Mouse (Mus musculus): ENCODE measurements around the gene Ror1.

The Ror1 gene

GRCm38 (mm10) chr4:100335168-100335567, 239.6 kb downstream of the Ror1 start:
- no peak for DNase-seq

DNA sequence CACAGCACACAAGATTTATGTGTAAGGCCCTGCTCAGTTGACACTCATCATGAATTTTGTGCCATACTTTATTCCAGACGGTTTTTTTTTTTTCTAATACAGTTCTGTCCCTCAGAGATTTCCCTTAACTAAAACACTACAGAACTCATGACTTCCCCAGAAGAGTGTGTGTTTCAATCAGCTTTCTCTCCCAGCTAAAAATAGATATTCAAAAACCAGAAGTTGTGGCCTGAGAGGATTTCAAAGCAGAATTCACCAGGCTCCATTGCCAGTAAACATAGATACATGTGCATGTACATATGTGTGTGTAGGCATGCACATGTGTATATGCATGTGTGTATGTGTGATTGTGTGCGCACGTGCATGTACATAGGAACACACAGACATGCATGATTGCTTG, 252.2 kb downstream of the Ror1 start:
- DNase-seq: no peak

- no peak for DNase-seq
Measured at GRCm38 (mm10) chr4:100350106-100350795, 254.7 kb downstream of the Ror1 start.

GRCm38 (mm10) chr4:100351797-100352290, 256.3 kb downstream of the Ror1 start:
- DNase-seq: no peak

- no peak for DNase-seq
Measured at GRCm38 (mm10) chr4:100355566-100355965, 260.0 kb downstream of the Ror1 start.

DNA sequence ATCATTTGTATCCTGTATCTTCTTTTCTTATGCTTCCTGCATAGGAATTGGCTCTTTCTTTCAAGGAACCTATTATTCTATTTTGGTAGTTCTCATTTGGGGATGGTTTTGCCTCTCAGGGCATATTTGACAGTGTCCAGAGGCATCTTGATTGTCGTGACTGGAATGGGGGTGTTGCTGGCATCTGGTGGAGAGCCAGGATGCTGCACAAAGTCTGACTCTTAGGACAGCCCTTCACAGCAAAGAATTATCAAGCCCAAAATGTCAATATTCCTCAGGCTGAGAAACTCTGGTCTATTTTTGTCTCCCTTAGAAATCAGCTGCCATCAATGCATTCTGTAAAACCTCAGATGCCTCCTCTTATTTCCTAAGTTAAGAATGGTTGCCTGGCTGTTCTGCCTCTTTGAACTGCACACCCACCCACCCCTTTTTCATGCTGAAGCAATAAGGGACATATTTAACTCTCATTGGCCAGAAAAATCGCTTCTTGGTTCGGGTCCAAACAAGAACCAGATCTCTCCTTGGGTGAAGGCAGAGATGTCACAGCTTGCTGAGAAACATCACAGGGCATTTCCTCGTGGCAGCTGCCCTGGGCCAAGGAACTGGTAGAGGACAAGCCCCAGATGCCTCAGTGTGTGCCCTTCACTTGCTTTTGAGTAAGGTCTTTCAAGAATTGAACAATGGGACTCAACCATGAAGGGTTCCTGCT, 262.4 kb downstream of the Ror1 start:
- no peak for DNase-seq

DNA sequence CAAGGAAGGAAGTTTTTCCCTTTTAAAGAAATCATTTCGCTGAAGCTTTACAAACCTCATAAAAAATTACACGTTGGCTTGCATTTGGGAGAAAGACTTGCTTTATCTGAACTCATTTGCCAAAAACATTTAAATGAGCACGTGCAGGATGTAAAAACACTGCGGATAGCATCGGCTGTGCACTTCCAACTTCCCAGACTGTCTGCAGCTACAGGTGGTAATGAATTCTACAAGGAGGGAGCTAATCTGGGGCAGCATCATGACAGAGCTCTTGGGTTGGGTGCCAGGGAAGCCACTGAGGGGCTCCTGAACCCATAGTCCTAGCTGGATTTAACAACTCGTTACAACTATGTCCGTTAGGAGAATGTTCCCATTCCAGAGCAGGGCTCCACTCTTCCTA, 268.1 kb downstream of the Ror1 start:
- DNase-seq: no peak

GRCm38 (mm10) chr4:100368691-100369090, 273.1 kb downstream of the Ror1 start:
- no peak for DNase-seq

DNA sequence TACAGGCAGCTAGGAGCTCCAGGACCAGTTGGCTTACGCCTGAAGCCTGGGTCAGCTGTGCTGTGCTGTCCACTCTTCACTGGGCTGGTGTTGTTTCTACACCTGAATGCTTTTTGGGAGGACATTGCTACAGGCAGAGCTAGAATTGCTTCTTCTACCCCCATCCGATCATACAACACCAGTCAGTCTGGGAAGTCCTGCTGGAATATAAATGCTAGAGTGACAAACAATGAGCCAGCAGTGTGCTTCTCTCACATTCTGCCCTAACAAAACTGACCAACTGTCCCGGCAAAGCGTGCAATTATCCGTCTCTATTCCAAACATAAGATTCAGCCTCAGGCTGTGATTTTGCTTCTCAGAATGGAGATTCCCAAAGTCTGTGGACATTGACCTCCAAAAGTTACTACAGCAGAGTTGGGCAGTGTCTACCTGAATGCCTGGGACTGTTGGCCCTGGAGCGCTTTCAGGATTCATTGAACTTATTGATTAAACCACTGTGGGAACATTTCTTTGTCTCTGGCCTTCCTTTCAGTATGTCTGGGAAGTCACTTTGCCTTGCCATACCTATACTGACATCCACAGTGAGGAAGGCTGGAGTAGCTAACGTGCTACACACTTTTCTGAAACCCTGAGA, 274.1 kb downstream of the Ror1 start:
- no peak for DNase-seq

- no peak for DNase-seq
Measured at GRCm38 (mm10) chr4:100372806-100373205, 277.2 kb downstream of the Ror1 start.

- DNase-seq: no peak
Measured at GRCm38 (mm10) chr4:100373780-100374179, 278.2 kb downstream of the Ror1 start.

DNA sequence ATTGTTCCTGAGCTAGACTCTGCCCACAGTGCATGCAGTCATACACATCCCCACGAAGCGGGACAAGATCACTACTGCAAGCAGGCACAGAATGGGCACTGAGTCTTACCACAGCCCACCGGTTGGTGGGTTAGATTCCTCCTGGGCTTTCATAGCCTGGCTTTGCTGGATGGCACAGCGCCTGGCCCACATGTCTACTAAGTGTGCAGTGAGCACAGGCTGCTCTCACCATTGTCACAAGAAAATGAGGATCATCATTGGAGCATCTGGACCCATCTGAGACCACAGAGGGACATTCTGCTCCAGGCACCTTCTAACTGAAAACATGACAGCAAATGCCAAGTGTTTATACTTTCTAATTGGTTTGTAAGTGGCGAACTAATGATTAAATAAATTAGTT, 279.7 kb downstream of the Ror1 start:
- DNase-seq: no peak

DNA sequence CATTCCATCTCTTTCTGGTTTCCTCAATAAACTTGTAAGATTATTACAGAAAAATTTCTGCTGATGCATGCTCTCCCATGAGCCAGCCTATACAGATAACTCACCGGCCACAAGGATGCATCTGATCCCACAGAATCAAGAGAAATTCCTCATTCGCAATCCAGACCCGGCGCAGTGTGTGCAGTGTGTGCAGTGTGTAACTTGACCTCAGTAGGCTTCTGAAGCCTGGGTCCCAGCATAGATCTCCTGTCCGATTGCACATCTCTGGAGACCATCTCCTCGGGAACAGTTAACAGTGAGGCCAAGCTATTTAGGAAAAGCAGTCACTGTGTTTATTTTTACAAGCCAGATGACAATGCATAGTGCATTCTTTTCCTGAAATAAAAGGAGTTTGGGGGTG, 280.6 kb downstream of the Ror1 start:
- DNase-seq: no peak

DNA sequence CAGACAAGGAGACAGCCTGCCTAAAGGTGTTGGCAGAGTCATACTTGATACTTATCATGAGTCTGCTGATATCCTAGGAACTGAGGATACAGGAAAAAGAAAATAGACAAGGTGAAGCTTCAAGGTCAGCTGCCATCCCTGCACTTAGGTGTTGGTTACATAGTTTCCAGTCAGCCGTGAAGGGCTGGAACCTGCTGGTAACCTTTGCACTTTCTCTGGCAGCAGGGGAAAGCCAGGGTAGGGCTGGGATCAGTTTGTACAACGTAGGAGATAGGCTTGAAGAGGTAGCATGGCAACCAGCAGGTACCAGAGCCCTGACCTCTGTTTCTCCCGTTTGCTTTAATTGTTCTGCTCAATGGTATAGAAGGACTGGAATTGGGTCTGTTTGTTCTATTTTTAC, 281.6 kb downstream of the Ror1 start:
- DNase-seq: no peak

- DNase-seq: no peak
Measured at GRCm38 (mm10) chr4:100377996-100378395, 282.4 kb downstream of the Ror1 start.

DNA sequence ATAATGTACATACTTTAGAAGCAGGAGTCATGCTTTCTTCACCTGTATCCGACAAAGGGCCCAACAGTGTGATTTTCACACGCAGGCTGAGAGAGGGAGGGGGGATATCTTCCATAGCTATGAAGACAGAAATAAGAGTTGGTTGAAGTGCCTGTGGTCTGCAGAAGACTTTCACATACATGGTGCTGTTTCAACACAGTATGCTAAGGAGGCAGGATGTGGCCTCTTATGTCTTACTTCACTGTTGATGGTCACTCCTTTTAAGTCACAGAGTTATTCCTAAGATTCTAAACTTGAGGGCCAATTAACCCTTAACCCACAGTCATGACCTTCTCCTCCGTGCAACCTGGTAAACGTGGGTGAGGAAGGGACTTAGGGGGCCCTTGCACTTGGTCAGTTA, 286.2 kb downstream of the Ror1 start:
- no peak for DNase-seq

GRCm38 (mm10) chr4:100386272-100386988, 290.8 kb downstream of the Ror1 start:
- DNase-seq: no peak

- no peak for DNase-seq
Measured at GRCm38 (mm10) chr4:100390436-100390835, 294.8 kb downstream of the Ror1 start.

DNA sequence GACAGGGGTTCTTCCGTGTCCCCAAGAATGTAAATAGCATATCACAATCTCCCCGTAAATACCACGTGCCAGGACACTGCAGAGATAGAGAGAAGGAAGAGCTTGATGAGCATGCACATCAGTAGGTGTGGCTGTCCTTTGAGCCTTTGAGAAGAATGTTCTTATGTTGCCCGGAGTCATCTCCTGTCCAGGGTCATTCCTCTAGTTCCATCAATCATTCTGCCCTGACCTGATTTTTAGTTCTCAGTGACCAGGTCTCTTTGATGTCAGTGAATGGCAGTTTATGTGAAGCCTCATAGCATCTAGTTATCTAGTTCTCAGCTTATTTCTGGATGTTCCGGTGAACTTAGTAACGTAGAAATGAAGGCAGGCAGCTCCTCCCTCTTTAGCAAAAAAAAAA, 295.4 kb downstream of the Ror1 start:
- no peak for DNase-seq

DNA sequence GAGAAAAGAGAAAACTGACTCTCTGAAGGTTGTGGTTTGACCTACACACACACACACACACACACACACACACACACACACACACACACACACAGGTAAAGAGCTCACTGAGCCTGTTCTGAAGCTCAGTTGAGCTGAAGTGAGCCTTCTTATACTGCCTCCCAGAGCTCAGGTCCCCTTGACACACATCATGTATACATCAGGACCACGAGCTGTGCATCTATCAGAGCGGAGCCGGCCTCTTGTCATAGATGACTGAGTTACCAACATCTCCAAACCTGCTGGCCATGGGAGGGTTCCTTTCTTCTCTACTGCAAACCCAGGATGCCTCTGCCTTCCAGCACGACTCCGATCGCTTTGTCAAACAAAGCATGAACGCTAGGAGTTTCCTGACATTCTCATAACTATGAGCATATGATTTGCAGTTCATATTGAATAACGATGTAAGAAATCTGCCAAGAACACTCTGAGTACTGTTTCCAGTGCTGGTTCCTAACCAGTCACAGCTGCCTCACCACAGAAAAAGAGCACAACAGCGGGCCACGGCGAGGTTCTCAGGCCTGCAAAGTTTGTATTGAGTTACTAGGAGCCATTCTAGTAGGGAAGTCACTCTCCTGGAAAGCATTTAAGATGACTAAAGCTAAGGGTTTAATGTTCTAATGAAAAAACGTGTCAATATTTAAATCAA, 297.9 kb downstream of the Ror1 start:
- no peak for DNase-seq

GRCm38 (mm10) chr4:100395407-100395806, 299.8 kb downstream of the Ror1 start:
- no peak for DNase-seq

GRCm38 (mm10) chr4:100398079-100398478, 302.5 kb downstream of the Ror1 start:
- no peak for DNase-seq

DNA sequence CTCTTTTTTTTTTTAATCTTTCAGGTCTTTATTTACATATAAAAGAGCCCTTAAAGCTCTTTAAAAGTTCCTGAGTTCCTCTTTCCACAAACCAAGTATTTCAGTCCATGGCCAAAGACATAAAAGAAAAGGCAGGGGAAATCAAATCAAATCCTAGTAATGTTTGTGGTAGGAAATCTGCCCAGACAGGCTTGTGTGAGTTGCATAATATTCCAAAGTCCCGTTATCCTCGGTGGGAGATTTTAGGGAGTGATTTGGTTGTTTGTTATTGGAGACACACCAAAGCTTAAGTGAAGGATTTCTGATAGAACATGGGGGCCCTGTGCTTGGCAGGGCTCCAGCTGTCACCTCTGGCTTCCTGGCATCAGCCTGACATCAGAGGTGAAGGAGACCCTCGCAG, 305.5 kb downstream of the Ror1 start:
- no peak for DNase-seq
